Mouse (Mus musculus) T-helper 2 cell (primary cell): Measurements from ENCODE around the gene Olfr1089.

ENCODE experiments used
- in situ Hi-C: fragments of 300-600 bp; cut with MboI, MseI; formaldehyde crosslinking; loops from one replicate; pipeline ENCODE4 v1.15.1; 2025; ENCODE audit warnings: high pct_unique_total_duplicates

The Olfr1089 gene

GRCm38 (mm10) chr2:86733601-86734000, at the start of gene Olfr1089:
Olfr1089 (minus strand) TSS chr2:86733701.
- in situ Hi-C loops = no loop called here

DNA sequence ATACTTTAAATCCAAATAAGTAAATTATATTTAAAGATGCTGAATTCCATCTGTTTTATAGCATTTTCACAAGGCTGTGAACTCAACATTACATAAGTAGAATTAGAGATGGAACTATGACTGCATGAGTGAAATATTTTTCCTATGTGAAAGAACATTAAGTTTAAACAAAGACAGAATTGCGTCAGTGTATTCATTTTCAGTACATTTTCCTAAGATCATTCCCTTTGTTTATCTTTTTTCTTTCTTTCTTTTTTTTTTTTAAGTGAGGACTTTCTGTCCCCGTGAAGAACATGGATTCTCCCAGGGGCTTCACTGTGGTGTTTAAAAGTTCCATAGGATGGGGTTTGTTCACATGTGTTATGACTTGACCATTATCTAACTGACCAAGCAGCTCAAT, 48.7 kb upstream of the Olfr1089 start, which contains the start of gene Olfr1093:
Gene Olfr1093 (plus strand): TSS at position 301 of the 400 bp plus-strand sequence.
- in situ Hi-C loops = no loop called here

DNA sequence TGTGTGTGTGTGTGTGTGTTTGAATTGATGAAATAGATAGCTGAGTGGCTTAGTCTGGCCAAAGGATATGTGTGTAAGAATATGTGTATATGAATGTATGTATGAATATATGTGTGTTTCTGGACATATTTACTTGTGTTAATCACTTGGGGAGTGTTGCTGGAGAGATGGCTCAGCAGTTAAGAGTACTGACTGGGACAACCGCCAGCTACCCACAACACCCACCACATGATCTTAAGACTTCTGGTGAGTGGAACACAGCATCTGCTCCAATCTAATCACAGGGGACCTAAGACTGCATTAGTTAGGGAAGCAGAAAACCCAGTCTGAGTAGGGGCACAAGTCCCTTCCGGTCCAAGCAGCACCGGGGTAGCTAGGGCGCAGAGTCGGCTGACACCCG, 27.5 kb upstream of the Olfr1089 start:
- in situ Hi-C loops = no loop called here

DNA sequence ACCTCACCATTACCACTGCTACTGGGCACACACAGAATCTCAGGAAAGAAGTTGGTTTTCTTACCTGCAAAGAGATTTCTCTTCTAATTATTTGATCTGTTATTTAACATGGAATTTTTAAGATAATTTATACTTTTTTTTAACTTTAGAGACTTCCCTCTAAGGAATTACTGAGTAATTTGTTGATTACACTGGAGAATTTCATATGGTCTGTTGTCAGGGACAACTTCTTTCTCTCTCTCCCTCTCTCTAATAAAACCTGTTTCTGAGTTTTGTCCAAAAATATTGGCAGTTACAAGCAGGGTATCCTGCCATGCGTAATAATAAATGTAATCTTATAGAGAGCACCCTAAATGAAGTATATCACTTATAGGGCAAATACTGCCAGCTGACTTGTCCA, 25.4 kb upstream of the Olfr1089 start, which contains the start of gene Olfr1090:
Gene Olfr1090 (minus strand): TSS at position 101 of the 400 bp plus-strand sequence.
- in situ Hi-C loops = no loop called here

DNA sequence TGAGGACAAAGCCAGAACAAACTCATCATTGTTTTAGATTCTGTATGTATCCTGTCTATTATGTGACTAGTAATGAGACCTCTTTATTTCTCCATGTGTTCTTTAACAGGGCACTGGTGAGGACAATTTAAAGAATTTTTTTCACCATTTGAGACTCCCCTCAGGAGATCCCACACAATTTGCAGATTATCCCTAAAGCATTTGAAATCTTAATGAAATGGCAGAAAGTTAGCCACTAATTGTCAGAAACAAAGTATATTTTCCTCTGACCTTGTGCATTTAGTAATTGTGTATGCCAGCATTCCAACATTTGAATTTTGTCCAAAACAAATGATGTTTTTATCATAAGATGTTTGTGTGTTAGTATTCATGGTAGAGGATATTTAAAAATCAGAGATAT, 35.2 kb downstream of the Olfr1089 start, which contains the start of gene Olfr1087:
Gene Olfr1087 (minus strand): TSS at position 101 of the 400 bp plus-strand sequence.
- in situ Hi-C loops = no loop called here
